Mouse (Mus musculus): ENCODE data around the gene Zyg11a.

GRCm38 (mm10) chr4:108166874-108167273, 51.0 kb downstream of the Zyg11a start:
- TF ChIP-seq POLR2A (IDR thresholded peaks at IDR 0.05; ENCODE audit: insufficient read depth, low read depth, low read length): no peak
- TF ChIP-seq CTCF (IDR thresholded peaks at IDR 0.05; ENCODE audit: insufficient read depth, low read depth, low read length): no peak
